Mouse (Mus musculus) lung, postnatal 0 days (tissue): ENCODE measurements around the gene Ric8b. TPM values are rescaled to one million over a fixed set of nuclear protein-coding genes. Genes with fewer than 3 reads are reported as not detected.

Experiments used
- ATAC-seq: fragments of 200-750 bp; cut with Nextera tagmentation; 2 replicates; pipeline ENCODE4 v1.8.0; 2017; ENCODE audit warnings: moderate library complexity
- DNase-seq: peaks from one replicate; pipeline ENCODE4 v3.0.0-alpha.2; 2016; ENCODE audit warnings: low spot score
- H3K27ac ChIP-seq: fragments of 300-500 bp; sonication (generic); 2 replicates; pipeline ENCODE4 v1.5.1; 2014; ENCODE audit warnings: antibody characterized with exemption, mild to moderate bottlenecking, low read length, mixed read lengths
- H3K27me3 ChIP-seq: fragments of 300-500 bp; sonication (generic); replicated peaks from 2 replicates; pipeline ENCODE4 v1.6.1; 2014; ENCODE audit warnings: low read length, mixed read lengths; ENCODE audit not compliant: insufficient read depth
- H3K36me3 ChIP-seq: fragments of 300-500 bp; sonication (generic); 2 replicates; pipeline ENCODE4 v1.6.1; 2014; ENCODE audit warnings: low read length, mixed read lengths; ENCODE audit not compliant: insufficient read depth
- H3K4me1 ChIP-seq: fragments of 300-500 bp; sonication (generic); 2 replicates; pipeline ENCODE4 v1.6.1; 2014; ENCODE audit warnings: antibody characterized with exemption, low read depth, low read length, mixed read lengths; ENCODE audit not compliant: insufficient read depth
- H3K4me2 ChIP-seq: fragments of 300-500 bp; sonication (generic); replicated peaks from 2 replicates; pipeline ENCODE4 v1.6.1; 2014; ENCODE audit warnings: low read depth, mild to moderate bottlenecking, low read length, moderate library complexity, mixed read lengths
- H3K4me3 ChIP-seq: fragments of 300-500 bp; sonication (generic); 2 replicates; pipeline ENCODE4 v1.5.1; 2014; ENCODE audit warnings: low read depth, low read length
- H3K9ac ChIP-seq: fragments of 300-500 bp; sonication (generic); replicated peaks from 2 replicates; pipeline ENCODE4 v1.6.1; 2014; ENCODE audit warnings: low read depth, mild to moderate bottlenecking
- H3K9me3 ChIP-seq: fragments of 300-500 bp; sonication (generic); 2 replicates; pipeline ENCODE4 v1.6.1; 2016; ENCODE audit warnings: low read length, mixed read lengths
- CTCF ChIP-seq: IDR thresholded peaks from 2 replicates; pipeline ENCODE4 v1.5.1; 2016; ENCODE audit warnings: antibody characterized with exemption, mild to moderate bottlenecking
- EP300 ChIP-seq: IDR thresholded peaks from 2 replicates; pipeline ENCODE4 v1.6.1; 2016; ENCODE audit warnings: antibody characterized with exemption, mild to moderate bottlenecking, control low read depth
- WGBS: fragments of 180-500 bp; shearing (Covaris S2); extraction: QIAGEN DNeasy Blood & Tissue Kit; methylation state at CpG from one replicate; pipeline ENCODE4 v1.1.7; 2014; 5-methylcytosine and 5-hydroxymethylcytosine counted together
- polyA plus RNA-seq: library from polyadenylated mRNA; unstranded; fragments of >200 nt; fragmentation: Nextera tagmentation; extraction: Ambion mirVana; gene quantifications from 2 replicates; pipeline ENCODE4 v1.2.1, GENCODE M21; 2015

Ric8b gene
- polyA plus RNA-seq, 1 experiment from 2014 or later: 9.6 TPM

DNA sequence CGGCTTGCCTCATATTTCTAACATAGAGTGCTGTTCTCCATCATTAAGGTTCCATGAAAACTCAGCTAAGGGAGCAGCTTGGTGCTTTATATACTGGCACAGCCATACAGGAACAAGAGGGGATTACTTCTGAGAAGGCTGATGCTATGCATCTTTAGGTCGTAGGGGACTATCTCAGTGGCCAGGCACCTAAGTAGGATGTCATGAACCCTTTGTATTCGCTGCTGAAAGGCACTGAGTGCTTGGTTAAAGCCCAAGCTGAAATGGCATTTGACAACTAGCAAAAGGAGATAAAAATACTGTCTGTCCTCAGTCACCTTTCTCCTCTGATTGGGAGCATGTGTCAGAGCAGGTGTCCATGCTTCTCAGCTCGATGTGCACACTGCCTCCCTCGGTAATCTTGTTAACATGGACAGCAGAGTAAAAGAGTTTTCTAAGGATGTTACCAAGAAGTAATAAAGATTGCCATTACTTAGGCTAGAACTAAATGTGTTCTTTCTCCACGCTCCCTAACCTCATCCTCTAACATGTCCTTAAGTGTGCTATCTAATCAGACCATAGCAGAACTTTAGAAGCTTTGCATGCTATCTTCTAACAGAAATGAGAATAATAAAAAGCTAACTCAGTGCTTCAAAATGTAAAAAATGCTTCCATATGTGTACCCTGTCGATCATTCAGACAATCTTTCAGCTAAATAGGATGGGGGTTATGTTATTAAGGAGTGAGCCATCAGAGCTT lies 89.3 kb downstream of the Ric8b start:
- Histone ChIP-seq H3K27me3 (no peaks in the 10 kb centered on the region), H3K9ac (no peak overlapping the region), H3K27ac (no peak overlapping the region), H3K4me3 (no peak overlapping the region), H3K4me2 (no peak overlapping the region), H3K36me3 (no peaks in the 10 kb centered on the region; the same call in 1 of the 2 replicates), H3K4me1 (no peaks in the 10 kb centered on the region), H3K9me3 (no peaks in the 10 kb centered on the region)
- no peak for TF ChIP-seq CTCF
- TF ChIP-seq EP300: no peak
- 82% methylated on average over 7 of the region's 7 CpGs for WGBS
- ATAC-seq (no peak), DNase-seq (no peak)

DNA sequence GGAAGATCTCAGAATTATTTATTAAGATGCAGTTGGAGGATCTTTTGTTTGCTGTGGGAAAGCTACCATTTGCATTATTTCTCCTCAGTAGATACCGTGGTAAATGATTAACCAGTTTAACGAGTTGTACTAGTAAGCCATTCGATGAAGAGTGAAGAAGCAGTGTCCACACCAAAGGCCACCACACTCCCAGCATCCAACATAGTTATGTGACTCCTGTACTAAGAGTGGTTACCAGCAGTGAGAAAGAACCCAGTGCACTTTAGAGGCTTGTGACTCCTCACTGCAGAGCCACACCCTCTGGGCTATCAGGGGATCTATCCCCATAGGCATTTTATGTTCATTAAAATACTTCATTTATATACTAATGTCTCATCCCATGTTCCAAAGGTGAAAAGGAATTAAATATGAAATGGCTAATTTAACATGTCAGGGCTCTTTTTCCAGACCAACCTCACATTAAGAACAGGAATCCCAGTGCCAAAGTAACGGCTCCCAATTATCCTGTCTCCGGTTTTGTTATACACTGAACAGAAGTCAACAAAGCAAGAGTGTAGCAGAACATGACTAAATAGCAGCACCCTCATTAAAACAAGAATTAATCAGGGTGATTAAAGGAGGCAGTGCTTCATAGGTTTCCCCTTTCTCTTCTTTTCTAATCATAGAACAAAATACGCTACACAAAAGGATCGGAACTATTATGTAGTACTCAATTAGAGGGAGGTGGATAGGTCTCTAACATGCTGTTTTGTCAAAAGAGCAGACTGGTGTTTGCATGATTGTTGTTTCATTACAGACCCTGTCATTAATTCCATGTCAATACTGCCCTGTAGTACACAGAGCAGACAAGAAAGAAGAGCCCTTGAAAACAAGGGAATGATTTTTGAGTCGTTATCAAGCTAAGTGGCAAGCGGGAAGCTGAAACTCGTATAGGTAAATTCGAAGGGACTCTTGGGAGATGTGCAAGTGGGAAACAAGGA lies 90.7 kb downstream of the Ric8b start:
- no peak for TF ChIP-seq EP300
- TF ChIP-seq CTCF: no peak
- WGBS: 80% methylated on average over 11 of the region's 11 CpGs
- no peak overlapping the region for H3K9ac ChIP-seq
- no peak overlapping the region for H3K4me2 ChIP-seq
- no peaks in the 10 kb centered on the region for H3K36me3 ChIP-seq
- no peaks in the 10 kb centered on the region for H3K4me1 ChIP-seq
- no peak overlapping the region for H3K4me3 ChIP-seq
- no peaks in the 10 kb centered on the region for H3K9me3 ChIP-seq
- H3K27ac ChIP-seq: no peak overlapping the region
- no peak for DNase-seq
- no peak for ATAC-seq
- H3K27me3 ChIP-seq: no peaks in the 10 kb centered on the region

DNA sequence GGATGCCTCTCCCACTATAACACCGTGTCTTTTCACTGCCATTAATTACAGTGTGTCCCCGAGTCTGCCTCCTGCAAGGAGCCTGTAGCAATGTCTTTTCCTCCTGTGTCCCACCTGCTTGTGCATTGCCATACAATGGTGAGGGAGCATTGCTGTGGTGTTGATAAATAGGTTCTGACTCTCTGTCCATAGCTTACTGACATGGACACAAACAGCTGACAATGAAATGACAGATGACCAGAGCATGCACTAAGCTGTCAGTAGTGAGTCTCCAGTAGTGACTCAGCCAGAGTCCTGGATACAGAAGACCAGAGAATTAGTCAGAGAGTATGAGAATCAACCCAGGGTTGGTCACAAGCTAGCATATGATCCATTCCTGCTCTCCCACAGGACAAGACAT lies 93.7 kb downstream of the Ric8b start:
- Histone ChIP-seq H3K9ac (no peak overlapping the region), H3K9me3 (no peaks in the 10 kb centered on the region), H3K36me3 (peaks cover 8% of the 10 kb centered on the region; the same call in 1 of the 2 replicates), H3K27me3 (no peaks in the 10 kb centered on the region), H3K27ac (no peak overlapping the region), H3K4me3 (no peak overlapping the region), H3K4me1 (no peaks in the 10 kb centered on the region), H3K4me2 (no peak overlapping the region)
- DNase-seq: no peak
- 77% methylated on average over 2 of the region's 2 CpGs for WGBS
- no peak for TF ChIP-seq CTCF
- TF ChIP-seq EP300: no peak
- ATAC-seq: no peak

- DNase-seq (peak; percentile 70), ATAC-seq (peak; percentile 76)
- TF ChIP-seq EP300: no peak
- peak; percentile 88 for TF ChIP-seq CTCF
- Histone ChIP-seq H3K9ac (no peak overlapping the region), H3K27me3 (no peaks in the 10 kb centered on the region), H3K9me3 (no peaks in the 10 kb centered on the region), H3K27ac (no peak overlapping the region), H3K36me3 (peaks cover 9% of the 10 kb centered on the region; the same call in 1 of the 2 replicates), H3K4me3 (no peak overlapping the region), H3K4me1 (no peaks in the 10 kb centered on the region), H3K4me2 (no peak overlapping the region)
- WGBS: 11% methylated on average over 1 of the region's 1 CpGs
These were observed 96.0 kb downstream of the Ric8b start for GRCm38 (mm10) chr10:85013464-85013863.

GRCm38 (mm10) chr10:85013924-85014428 lies 96.6 kb downstream of the Ric8b start:
- TF ChIP-seq EP300 (no peak), CTCF (no peak)
- Histone ChIP-seq H3K9me3 (no peaks in the 10 kb centered on the region), H3K36me3 (peaks cover 9% of the 10 kb centered on the region; the same call in 1 of the 2 replicates), H3K4me2 (no peak overlapping the region), H3K27ac (no peak overlapping the region), H3K4me3 (no peak overlapping the region), H3K4me1 (no peaks in the 10 kb centered on the region), H3K27me3 (no peaks in the 10 kb centered on the region), H3K9ac (no peak overlapping the region)
- DNase-seq: no peak
- 86% methylated on average over 8 of the region's 8 CpGs for WGBS
- no peak for ATAC-seq

- no peak overlapping the region for H3K4me2 ChIP-seq
- no peak overlapping the region for H3K4me3 ChIP-seq
- H3K27me3 ChIP-seq: no peaks in the 10 kb centered on the region
- TF ChIP-seq EP300: no peak
- no peak for TF ChIP-seq CTCF
- H3K27ac ChIP-seq: no peak overlapping the region
- DNase-seq: no peak
- H3K36me3 ChIP-seq: peaks cover 9% of the 10 kb centered on the region; the same call in 1 of the 2 replicates
- no peak for ATAC-seq
- H3K9ac ChIP-seq: no peak overlapping the region
- WGBS: 69% methylated on average over 9 of the region's 9 CpGs
- no peaks in the 10 kb centered on the region for H3K9me3 ChIP-seq
- no peaks in the 10 kb centered on the region for H3K4me1 ChIP-seq
These were observed 97.1 kb downstream of the Ric8b start for GRCm38 (mm10) chr10:85014456-85014976.
